Mouse (Mus musculus) stomach, embryonic 15.5 days (tissue): ENCODE results near the gene Gm3424. TPM values are rescaled to one million over a fixed set of nuclear protein-coding genes. Genes with fewer than 3 reads are reported as not detected.
"Not testable (repeated sequence)": the region's sequence is repeated elsewhere in the genome, so short reads cannot be mapped to it uniquely, and the experiment has no call there.

Source experiments
- ATAC-seq: fragments of 200-750 bp; cut with Nextera tagmentation; 2 replicates; pipeline ENCODE4 v1.8.0; 2017; ENCODE audit warnings: low read depth, moderate number of reproducible peaks, moderate TSS enrichment; ENCODE audit not compliant: insufficient read depth, low FRiP score
- H3K27ac ChIP-seq: fragments of 300-500 bp; sonication (generic); 2 replicates; pipeline ENCODE4 v1.5.1; 2015; ENCODE audit warnings: mild to moderate bottlenecking, inconsistent platforms
- H3K27me3 ChIP-seq: fragments of 300-500 bp; sonication (generic); replicated peaks from 2 replicates; pipeline ENCODE4 v1.6.1; 2015; ENCODE audit warnings: inconsistent platforms
- H3K36me3 ChIP-seq: fragments of 300-500 bp; sonication (generic); 2 replicates; pipeline ENCODE4 v1.6.1; 2015; ENCODE audit warnings: inconsistent platforms
- H3K4me1 ChIP-seq: fragments of 300-500 bp; sonication (generic); 2 replicates; pipeline ENCODE4 v1.6.1; 2015; ENCODE audit warnings: inconsistent platforms
- H3K4me2 ChIP-seq: fragments of 300-500 bp; sonication (generic); 2 replicates; pipeline ENCODE4 v1.6.1; 2015; ENCODE audit warnings: mild to moderate bottlenecking, inconsistent platforms
- H3K4me3 ChIP-seq: fragments of 300-500 bp; sonication (generic); replicated peaks from 2 replicates; pipeline ENCODE4 v1.5.1; 2015; ENCODE audit warnings: inconsistent platforms
- H3K9ac ChIP-seq: fragments of 300-500 bp; sonication (generic); 2 replicates; pipeline ENCODE4 v1.6.1; 2015; ENCODE audit warnings: inconsistent platforms
- H3K9me3 ChIP-seq: fragments of 300-500 bp; sonication (generic); 2 replicates; pipeline ENCODE4 v1.6.1; 2016; ENCODE audit warnings: inconsistent platforms
- WGBS: fragments of 180-500 bp; shearing (Covaris S2); methylation state at CpG from one replicate; pipeline ENCODE4 v1.1.7; 2015; 5-methylcytosine and 5-hydroxymethylcytosine counted together
- polyA plus RNA-seq: library from polyadenylated mRNA; unstranded; fragments of >200 nt; fragmentation: Nextera tagmentation; extraction: Ambion mirVana; gene quantifications from 2 replicates; pipeline ENCODE4 v1.2.1, GENCODE M21; 2015

Gm3424 gene
- not detected in 2 replicates for polyA plus RNA-seq

- H3K9me3 ChIP-seq, H3K4me1 ChIP-seq, ATAC-seq, H3K9ac ChIP-seq, H3K36me3 ChIP-seq, H3K27me3 ChIP-seq, H3K4me3 ChIP-seq, H3K4me2 ChIP-seq, H3K27ac ChIP-seq: not testable (repeated sequence)
- WGBS = no CpG with 5 or more reads among the region's 3 CpGs
These were observed at the start of gene Gm3424 for GRCm38 (mm10) chr14:5830229-5830628. Gene Gm3424 (minus strand): TSS chr14:5830329.

- H3K4me2 ChIP-seq = peak overlapping the region; percentile 69
- not testable (repeated sequence) for H3K9me3 ChIP-seq, H3K4me1 ChIP-seq, H3K36me3 ChIP-seq, H3K9ac ChIP-seq, H3K27ac ChIP-seq, H3K27me3 ChIP-seq, ATAC-seq
- WGBS = 2% methylated on average over 24 of the region's 28 CpGs
- H3K4me3 ChIP-seq = peak overlapping the region; percentile 37
These were observed 49.7 kb upstream of the Gm3424 start for GRCm38 (mm10) chr14:5879791-5880190.

- H3K27me3 ChIP-seq, H3K4me1 ChIP-seq, ATAC-seq, H3K9me3 ChIP-seq, H3K4me2 ChIP-seq, H3K36me3 ChIP-seq, H3K9ac ChIP-seq, H3K27ac ChIP-seq, H3K4me3 ChIP-seq: not testable (repeated sequence)
- 11% methylated on average over 7 of the region's 11 CpGs for WGBS
These were observed 49.0 kb upstream of the Gm3424 start for GRCm38 (mm10) chr14:5879136-5879535.

- not testable (repeated sequence) for H3K9me3 ChIP-seq, H3K4me1 ChIP-seq, H3K27me3 ChIP-seq, ATAC-seq, H3K4me3 ChIP-seq, H3K27ac ChIP-seq, H3K9ac ChIP-seq, H3K4me2 ChIP-seq, H3K36me3 ChIP-seq
- WGBS = 71% methylated on average over 3 of the region's 3 CpGs
These were observed 25.8 kb upstream of the Gm3424 start for GRCm38 (mm10) chr14:5855911-5856310.

GRCm38 (mm10) chr14:5812699-5813356 is 17.3 kb downstream of the Gm3424 start:
- ATAC-seq, H3K27me3 ChIP-seq, H3K4me1 ChIP-seq, H3K9ac ChIP-seq, H3K9me3 ChIP-seq, H3K4me3 ChIP-seq, H3K4me2 ChIP-seq, H3K27ac ChIP-seq, H3K36me3 ChIP-seq: not testable (repeated sequence)
- WGBS = no CpG with 5 or more reads among the region's 47 CpGs

- not testable (repeated sequence) for ATAC-seq, H3K4me2 ChIP-seq, H3K9me3 ChIP-seq, H3K4me3 ChIP-seq, H3K9ac ChIP-seq, H3K27me3 ChIP-seq, H3K36me3 ChIP-seq, H3K4me1 ChIP-seq, H3K27ac ChIP-seq
- no CpG with 5 or more reads among the region's 3 CpGs for WGBS
These were observed 22.2 kb downstream of the Gm3424 start, which contains the start of gene Gm3383 for GRCm38 (mm10) chr14:5807882-5808281. Gene Gm3383 (minus strand): TSS chr14:5807982.

Other genes starting within 250 kb of the Gm3424 start
- gene Gm8265, start 197.3 kb downstream of the Gm3424 start, polyA plus RNA-seq = not detected in 2 replicates
- not detected in 2 replicates for gene Gm9603, start 142.9 kb downstream of the Gm3424 start, polyA plus RNA-seq
- 0.08 TPM in 1 of 2 replicates, not detected in the other for gene Gm3373, start 88.8 kb downstream of the Gm3424 start, polyA plus RNA-seq
- 0.61 and 0.68 TPM in 2 replicates for gene Gm3383, start 22.3 kb downstream of the Gm3424 start, polyA plus RNA-seq
- 0.36 TPM in 2 replicates for gene Gm8237, start 50.1 kb upstream of the Gm3424 start, polyA plus RNA-seq
- 0.73 and 1.0 TPM in 2 replicates for gene Gm3248, start 131.4 kb upstream of the Gm3424 start, polyA plus RNA-seq
- not detected in 2 replicates for gene Gm3453, start 148.8 kb upstream of the Gm3424 start, polyA plus RNA-seq
- not detected in 2 replicates for gene Gm6337, start 227.9 kb upstream of the Gm3424 start, polyA plus RNA-seq